Mouse (Mus musculus): ENCODE results near the gene Rnf182. TPM values are rescaled to one million over a fixed set of nuclear protein-coding genes. Genes with fewer than 3 reads are reported as not detected.

Gene Rnf182
- polyA plus RNA-seq, 1 experiment from 2014 or later: 2.8 TPM

Other genes with a start within 250 kb of the Rnf182 start
- 120 and 133 TPM in 2 replicates for gene Nol7, start 217.3 kb upstream of the Rnf182 start, polyA plus RNA-seq (2015; fragmentation: Nextera tagmentation; extraction: Ambion mirVana)
- gene Ranbp9, start 134.4 kb upstream of the Rnf182 start, polyA plus RNA-seq (2015; fragmentation: Nextera tagmentation; extraction: Ambion mirVana): 6.5 and 7.7 TPM in 2 replicates
- 17.2 and 17.3 TPM in 2 replicates for gene Mcur1, start 55.5 kb upstream of the Rnf182 start, polyA plus RNA-seq (2015; fragmentation: Nextera tagmentation; extraction: Ambion mirVana)
- 3.9 and 12.3 TPM in 2 replicates for gene Cd83, start 169.1 kb downstream of the Rnf182 start, polyA plus RNA-seq (2015; fragmentation: Nextera tagmentation; extraction: Ambion mirVana)